Mouse (Mus musculus) hindbrain, embryonic 16.5 days (tissue): Measurements from ENCODE around the gene Agpat3. TPM values are rescaled to one million over a fixed set of nuclear protein-coding genes. Genes with fewer than 3 reads are reported as not detected.

ENCODE experiments used
- ATAC-seq: fragments of 200-750 bp; cut with Nextera tagmentation; 2 replicates; pipeline ENCODE4 v1.8.0; 2017; ENCODE audit warnings: moderate TSS enrichment, moderate library complexity
- H3K27ac ChIP-seq: fragments of 300-500 bp; sonication (generic); 2 replicates; pipeline ENCODE4 v1.5.1; 2014; ENCODE audit warnings: low read depth, mild to moderate bottlenecking, control low read depth, low read length, moderate library complexity
- H3K27me3 ChIP-seq: fragments of 300-500 bp; sonication (generic); replicated peaks from 2 replicates; pipeline ENCODE4 v1.6.1; 2014; ENCODE audit warnings: low read length; ENCODE audit not compliant: control insufficient read depth, insufficient read depth
- H3K36me3 ChIP-seq: fragments of 300-500 bp; sonication (generic); 2 replicates; pipeline ENCODE4 v1.6.1; 2014; ENCODE audit warnings: mild to moderate bottlenecking, low read length, moderate library complexity, mixed read lengths; ENCODE audit not compliant: control insufficient read depth, insufficient read depth
- H3K4me1 ChIP-seq: fragments of 300-500 bp; sonication (generic); 2 replicates; pipeline ENCODE4 v1.6.1; 2014; ENCODE audit warnings: low read depth, low read length; ENCODE audit not compliant: control insufficient read depth, insufficient read depth
- H3K4me2 ChIP-seq: fragments of 300-500 bp; sonication (generic); 2 replicates; pipeline ENCODE4 v1.6.1; 2014; ENCODE audit warnings: mild to moderate bottlenecking, low read length, control low read depth, moderate library complexity
- H3K4me3 ChIP-seq: fragments of 300-500 bp; sonication (generic); 2 replicates; pipeline ENCODE4 v1.5.1; 2014; ENCODE audit warnings: mild to moderate bottlenecking, low read length, control low read depth, moderate library complexity
- H3K9ac ChIP-seq: fragments of 300-500 bp; sonication (generic); 2 replicates; pipeline ENCODE4 v1.6.1; 2014; ENCODE audit warnings: low read depth, mild to moderate bottlenecking, control low read depth, low read length, moderate library complexity
- H3K9me3 ChIP-seq: fragments of 300-500 bp; sonication (generic); 2 replicates; pipeline ENCODE4 v1.6.1; 2014; ENCODE audit warnings: mild to moderate bottlenecking, low read length, moderate library complexity; ENCODE audit not compliant: control insufficient read depth
- WGBS: fragments of 180-500 bp; shearing (Covaris S2); extraction: QIAGEN DNeasy Blood & Tissue Kit; methylation state at CpG from one replicate; pipeline ENCODE4 v1.1.7; 2014; 5-methylcytosine and 5-hydroxymethylcytosine counted together
- polyA plus RNA-seq: library from polyadenylated mRNA; unstranded; fragments of >200 nt; fragmentation: Nextera tagmentation; extraction: Ambion mirVana; gene quantifications from 2 replicates; pipeline ENCODE4 v1.2.1, GENCODE M21; 2015

Gene Agpat3
- polyA plus RNA-seq, 1 experiment from 2014 or later: 44.0 TPM

DNA sequence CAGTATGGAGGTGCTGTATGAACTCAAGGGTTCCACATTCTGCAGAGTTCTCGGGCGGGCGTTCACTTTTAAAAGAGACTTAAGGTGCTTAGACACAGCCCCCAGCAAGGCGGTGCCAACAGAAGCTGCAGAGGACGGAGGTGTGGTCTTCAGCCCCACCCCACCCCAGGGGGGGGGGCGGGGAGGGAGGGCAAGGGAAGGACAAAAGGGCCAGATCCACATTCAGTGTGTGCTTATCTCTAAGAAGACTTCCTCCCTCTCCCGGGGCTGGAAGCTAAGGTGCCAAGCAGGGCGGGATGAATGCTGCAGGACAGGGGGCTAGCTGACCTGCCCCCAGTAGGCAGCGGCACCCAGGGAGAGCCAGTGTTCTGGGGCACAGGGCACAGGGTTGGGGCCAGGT is 79.4 kb downstream of the Agpat3 start:
- peaks cover 20% of the 10 kb centered on the region for H3K36me3 ChIP-seq
- 39% methylated on average over 8 of the region's 9 CpGs for WGBS
- ATAC-seq: peak; percentile 14; the same call in 1 of the 2 replicates

DNA sequence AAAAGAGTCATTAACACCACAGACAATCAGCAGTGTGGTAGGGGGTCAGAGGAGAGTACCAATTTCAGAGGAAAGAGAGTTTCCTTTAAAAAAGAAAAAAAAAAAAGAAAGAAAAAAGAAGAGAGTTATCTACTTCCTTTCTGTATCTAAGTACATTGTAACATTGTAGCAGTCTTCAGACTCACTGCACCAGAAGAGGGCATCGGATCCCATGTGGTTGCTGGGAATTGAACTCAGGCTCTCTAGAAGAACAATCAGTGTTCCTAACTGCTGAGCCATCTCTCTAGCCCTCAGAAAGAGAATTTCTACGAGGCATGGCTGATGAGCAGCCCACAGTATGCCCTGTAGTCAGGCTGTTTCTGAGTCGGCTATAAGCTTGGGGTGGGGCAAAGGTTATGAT is 86.4 kb downstream of the Agpat3 start:
- Histone ChIP-seq H3K27me3 (no peaks in the 10 kb centered on the region), H3K9ac (no peak overlapping the region), H3K4me1 (no peaks in the 10 kb centered on the region), H3K4me3 (no peak overlapping the region), H3K27ac (no peak overlapping the region), H3K9me3 (no peaks in the 10 kb centered on the region), H3K4me2 (no peak overlapping the region), H3K36me3 (no peaks in the 10 kb centered on the region)
- no peak for ATAC-seq
- 74% methylated on average over 3 of the region's 3 CpGs for WGBS

More for the DNA sequence above, 79.4 kb downstream of the Agpat3 start:
- H3K4me3 ChIP-seq: no peak overlapping the region
- H3K27ac ChIP-seq: no peak overlapping the region
- H3K9ac ChIP-seq: no peak overlapping the region
- no peak overlapping the region for H3K4me2 ChIP-seq
- H3K27me3 ChIP-seq: no peaks in the 10 kb centered on the region
- H3K4me1 ChIP-seq: no peaks in the 10 kb centered on the region
- H3K9me3 ChIP-seq: no peaks in the 10 kb centered on the region

DNA sequence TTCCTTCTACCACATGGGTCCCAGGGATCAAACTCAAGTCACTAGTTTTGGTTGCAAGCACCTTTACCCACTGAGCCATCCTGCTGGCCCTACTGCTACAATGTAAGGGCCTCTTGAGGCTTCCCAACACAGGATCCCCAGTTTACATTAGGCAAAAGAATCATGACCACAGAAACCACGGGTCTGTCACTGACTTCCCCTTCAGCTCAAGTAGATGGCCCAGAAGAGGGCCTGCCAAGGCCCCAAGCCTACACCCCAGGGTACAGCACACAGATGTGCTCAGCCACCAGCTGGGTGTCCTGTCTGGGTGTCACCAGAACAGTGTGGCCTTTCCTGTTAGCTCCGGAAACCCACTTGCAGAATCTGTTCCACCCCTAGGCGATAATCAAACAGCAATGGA is 87.6 kb downstream of the Agpat3 start:
- WGBS: 77% methylated on average over 3 of the region's 3 CpGs

DNA sequence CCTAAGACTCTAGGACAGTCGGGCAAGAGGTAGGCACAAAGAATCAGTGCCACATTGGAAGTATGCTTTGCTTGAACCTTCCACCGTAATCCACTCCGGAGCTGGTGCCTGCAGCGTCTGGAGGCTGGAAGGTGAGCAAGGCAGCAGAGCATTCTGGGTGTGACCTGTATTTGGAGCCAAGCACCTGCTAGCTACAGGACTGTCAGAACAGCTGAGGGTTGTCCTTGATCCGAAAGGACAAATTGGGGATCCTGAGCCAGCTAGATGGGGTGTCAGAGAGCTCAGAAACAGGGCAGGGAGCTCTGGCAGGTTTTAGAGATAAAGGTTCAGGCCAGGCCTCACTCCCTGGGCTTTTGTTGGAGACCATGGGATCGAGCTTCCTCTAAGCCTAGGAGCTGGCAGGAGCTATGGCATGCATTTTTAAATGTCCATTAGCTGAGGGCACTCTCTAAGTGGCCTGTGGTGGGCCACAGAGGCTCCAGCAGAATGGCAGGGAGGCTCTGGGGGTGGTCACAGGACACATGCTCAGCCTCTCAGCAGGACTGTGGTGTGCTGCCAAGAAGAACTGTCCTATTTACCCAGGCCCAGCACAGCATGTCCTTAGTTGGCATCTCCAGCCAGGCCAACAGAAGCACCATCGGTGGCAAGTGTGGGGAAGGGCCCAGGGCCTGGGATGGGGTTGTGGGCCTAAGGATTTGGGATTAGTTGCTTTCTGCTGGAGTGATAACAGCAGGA is 91.2 kb downstream of the Agpat3 start:
- Histone ChIP-seq H3K27me3 (no peaks in the 10 kb centered on the region), H3K4me3 (no peak overlapping the region), H3K36me3 (no peaks in the 10 kb centered on the region), H3K4me1 (no peaks in the 10 kb centered on the region), H3K4me2 (no peak overlapping the region), H3K9ac (no peak overlapping the region), H3K9me3 (no peaks in the 10 kb centered on the region), H3K27ac (no peak overlapping the region)
- 73% methylated on average over 7 of the region's 7 CpGs for WGBS
- ATAC-seq: no peak

More for the DNA sequence above, 87.6 kb downstream of the Agpat3 start:
- no peaks in the 10 kb centered on the region for H3K36me3 ChIP-seq
- no peak overlapping the region for H3K27ac ChIP-seq
- no peak for ATAC-seq
- no peaks in the 10 kb centered on the region for H3K4me1 ChIP-seq
- no peaks in the 10 kb centered on the region for H3K27me3 ChIP-seq
- H3K9me3 ChIP-seq: no peaks in the 10 kb centered on the region
- H3K4me3 ChIP-seq: no peak overlapping the region
- no peak overlapping the region for H3K9ac ChIP-seq
- no peak overlapping the region for H3K4me2 ChIP-seq

DNA sequence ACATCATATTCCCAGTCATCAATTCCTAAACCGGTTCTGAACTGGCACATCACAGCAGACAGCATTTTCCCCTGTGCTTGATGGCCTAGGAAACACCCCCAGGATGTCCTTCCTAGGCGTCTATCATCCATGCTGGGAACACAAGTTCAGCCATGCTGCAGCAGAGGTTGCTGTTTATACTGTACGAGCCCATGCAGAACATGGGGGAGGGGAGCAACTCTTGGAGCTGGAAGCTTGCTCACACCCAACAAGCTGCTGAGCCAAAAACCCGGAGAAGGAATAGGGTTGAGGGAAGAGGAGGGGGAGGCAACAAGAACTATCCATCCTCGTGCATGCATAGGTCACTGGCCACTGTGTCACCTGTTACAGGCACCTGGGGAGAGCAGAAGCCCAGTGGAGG is 92.0 kb downstream of the Agpat3 start:
- H3K4me1 ChIP-seq: no peaks in the 10 kb centered on the region
- H3K4me2 ChIP-seq: no peak overlapping the region
- 23% methylated on average over 5 of the region's 5 CpGs for WGBS
- H3K27ac ChIP-seq: no peak overlapping the region
- H3K4me3 ChIP-seq: no peak overlapping the region
- H3K9me3 ChIP-seq: no peaks in the 10 kb centered on the region
- no peaks in the 10 kb centered on the region for H3K27me3 ChIP-seq
- no peaks in the 10 kb centered on the region for H3K36me3 ChIP-seq
- ATAC-seq: no peak
- no peak overlapping the region for H3K9ac ChIP-seq

DNA sequence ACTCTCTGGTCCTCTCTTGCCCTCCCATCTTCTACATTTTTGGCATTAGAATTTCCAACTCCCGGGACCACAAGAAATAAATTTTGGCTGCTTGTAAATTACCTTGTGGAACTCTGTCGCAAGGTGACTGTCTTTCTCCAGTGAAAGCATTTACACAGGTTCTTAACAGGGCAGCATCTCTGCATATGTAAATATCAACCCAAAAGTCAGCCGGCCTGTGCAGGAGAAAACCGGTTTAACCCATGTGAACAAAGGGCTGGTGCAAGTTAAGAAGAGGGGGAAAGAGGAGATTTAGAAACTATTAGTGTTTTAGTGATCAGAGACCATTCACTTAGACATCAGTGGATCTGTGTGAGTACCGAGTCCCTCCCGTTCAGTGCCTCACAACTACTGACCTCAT is 92.6 kb downstream of the Agpat3 start:
- no peaks in the 10 kb centered on the region for H3K9me3 ChIP-seq
- no peak overlapping the region for H3K4me3 ChIP-seq
- no peak overlapping the region for H3K9ac ChIP-seq
- 58% methylated on average over 6 of the region's 6 CpGs for WGBS
- ATAC-seq: no peak
- no peaks in the 10 kb centered on the region for H3K27me3 ChIP-seq
- no peak overlapping the region for H3K4me2 ChIP-seq
- no peak overlapping the region for H3K27ac ChIP-seq
- no peaks in the 10 kb centered on the region for H3K4me1 ChIP-seq
- H3K36me3 ChIP-seq: no peaks in the 10 kb centered on the region

DNA sequence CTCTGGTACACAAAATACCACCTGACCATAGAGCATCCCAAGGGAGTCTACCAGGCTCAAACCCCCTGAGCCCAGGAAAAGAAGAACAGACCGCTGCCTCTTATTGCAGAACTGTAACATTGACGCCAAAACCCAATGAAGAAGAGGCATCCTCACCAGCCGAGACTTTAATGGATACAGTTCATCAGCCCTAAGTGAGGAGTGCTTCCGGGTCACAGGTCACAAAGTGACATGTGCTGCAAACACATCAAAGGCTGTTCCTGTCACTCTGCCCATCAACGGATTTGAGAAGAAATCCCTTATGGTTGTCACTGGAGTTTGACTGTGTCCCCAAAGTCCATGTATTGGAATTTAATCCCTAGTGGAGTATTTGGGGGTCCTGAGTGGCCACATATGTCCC is 93.1 kb downstream of the Agpat3 start:
- Histone ChIP-seq H3K27me3 (no peaks in the 10 kb centered on the region), H3K4me2 (no peak overlapping the region), H3K36me3 (no peaks in the 10 kb centered on the region), H3K9ac (no peak overlapping the region), H3K4me3 (no peak overlapping the region), H3K9me3 (no peaks in the 10 kb centered on the region), H3K27ac (no peak overlapping the region), H3K4me1 (no peaks in the 10 kb centered on the region)
- no peak for ATAC-seq
- WGBS: 72% methylated on average over 5 of the region's 5 CpGs

DNA sequence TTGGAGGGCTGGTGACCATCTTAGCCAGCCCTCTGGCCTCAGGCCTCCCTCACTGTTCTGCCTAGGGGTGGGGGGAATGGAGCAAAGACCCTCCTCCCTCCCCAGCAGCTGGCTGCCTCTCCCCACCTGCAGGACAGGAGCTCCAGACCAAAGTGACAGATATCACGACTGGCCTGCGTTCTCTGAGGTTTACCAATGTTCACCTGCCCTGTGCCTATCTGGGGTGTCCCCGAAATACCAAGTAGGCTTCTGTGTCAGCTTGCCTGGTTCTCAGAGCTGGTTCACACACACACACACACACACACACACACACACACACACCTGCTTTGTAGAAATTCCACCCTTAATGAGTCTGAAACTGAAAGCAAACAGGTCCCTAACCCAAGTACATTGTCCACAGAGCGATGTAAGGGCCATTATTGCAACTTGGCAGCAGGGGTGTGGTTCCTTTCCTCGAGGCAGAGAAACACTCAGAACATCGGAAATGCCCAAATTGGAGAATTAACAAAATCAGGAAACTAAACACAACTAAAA is 94.1 kb downstream of the Agpat3 start:
- H3K36me3 ChIP-seq: no peaks in the 10 kb centered on the region
- no peak overlapping the region for H3K27ac ChIP-seq
- WGBS: 80% methylated on average over 6 of the region's 6 CpGs

DNA sequence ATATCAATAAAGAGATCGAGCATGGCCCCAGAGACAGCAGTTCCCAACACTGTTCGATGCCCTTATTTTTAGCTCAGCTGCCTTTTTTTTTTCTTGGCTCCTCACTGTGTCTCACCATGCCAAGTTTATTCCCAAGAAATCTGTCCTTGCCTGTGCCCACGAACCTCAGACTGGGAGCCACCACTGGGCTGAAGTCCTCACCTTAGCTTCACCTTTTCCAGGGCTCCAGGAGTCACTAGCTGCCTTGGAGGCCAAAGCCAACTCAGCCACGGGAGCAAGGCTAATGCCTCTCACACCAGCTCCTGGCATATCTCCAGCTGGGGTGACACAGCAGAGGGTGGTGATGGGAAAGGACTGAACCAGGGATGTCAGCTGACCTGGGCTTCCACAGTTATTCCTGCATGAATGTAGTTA is 96.6 kb downstream of the Agpat3 start:
- no peak overlapping the region for H3K9ac ChIP-seq
- no peaks in the 10 kb centered on the region for H3K36me3 ChIP-seq
- no peak overlapping the region for H3K4me2 ChIP-seq
- WGBS: 64% methylated on average over 4 of the region's 4 CpGs
- H3K4me3 ChIP-seq: no peak overlapping the region
- H3K27me3 ChIP-seq: no peaks in the 10 kb centered on the region
- ATAC-seq: no peak
- H3K27ac ChIP-seq: no peak overlapping the region
- no peaks in the 10 kb centered on the region for H3K4me1 ChIP-seq
- no peaks in the 10 kb centered on the region for H3K9me3 ChIP-seq

More for the DNA sequence above, 94.1 kb downstream of the Agpat3 start:
- H3K4me1 ChIP-seq: no peaks in the 10 kb centered on the region
- no peaks in the 10 kb centered on the region for H3K27me3 ChIP-seq
- no peak for ATAC-seq
- H3K4me3 ChIP-seq: no peak overlapping the region
- H3K4me2 ChIP-seq: no peak overlapping the region
- no peak overlapping the region for H3K9ac ChIP-seq
- no peaks in the 10 kb centered on the region for H3K9me3 ChIP-seq
